22 mouse cellular contexts compared by ENCODE assay signal in the genomic region with DNA sequence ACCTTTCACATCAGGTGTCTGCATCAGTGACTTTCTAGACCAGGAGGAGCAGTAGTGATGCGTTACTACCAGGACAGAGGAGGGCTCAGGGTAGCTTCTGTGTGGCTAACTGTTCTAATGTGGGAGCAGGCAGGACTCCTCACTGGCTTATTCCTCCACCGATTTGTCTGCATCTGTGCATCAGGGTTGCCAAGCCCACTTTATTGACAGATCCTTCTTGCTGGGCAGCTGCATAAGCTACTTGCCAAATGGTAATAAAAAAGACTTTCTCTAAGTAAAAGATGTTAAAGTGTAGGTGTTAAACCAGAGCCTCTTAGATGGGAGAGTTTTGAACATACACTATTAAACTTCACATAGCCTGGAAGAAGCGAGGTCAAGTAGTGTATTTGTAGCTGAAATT.
"Had no signal": no experiment of that assay in that cellular context is flagged by ENCODE, and none has a peak within 500 bp of the region (broad histone marks: within the 10 kb centered on the region; RNA-seq: fewer than 3 reads in every experiment).

No protein-coding gene starts in this region.

- H3K4me2 ChIP-seq: kidney, embryonic 15.5 days; limb, embryonic 12.5 days; liver, embryonic 12.5 days; liver, embryonic 15.5 days; lung, embryonic 15.5 days; midbrain, embryonic 13.5 days had no signal

- H3K36me3 ChIP-seq: kidney, embryonic 15.5 days; liver, embryonic 15.5 days; lung, embryonic 15.5 days; midbrain, embryonic 13.5 days had no signal

- H3K27ac ChIP-seq: kidney, embryonic 15.5 days; limb, embryonic 12.5 days; liver, embryonic 15.5 days; lung, embryonic 15.5 days; midbrain, embryonic 10.5 days; midbrain, embryonic 13.5 days had no signal

- H3K27me3 ChIP-seq: kidney, embryonic 15.5 days; limb, embryonic 12.5 days; liver, embryonic 12.5 days; liver, embryonic 15.5 days; lung, embryonic 15.5 days; megakaryocyte, embryonic 14.5 days; midbrain, embryonic 13.5 days had no signal

- DNase-seq: kidney, adult 8-10 months; kidney, postnatal 10 days; kidney, postnatal 36 days; layer of hippocampus, adult 9-11 months; liver; lung, adult 18-20 months; lung, postnatal 10 days; lung, postnatal 36 days; right cerebral cortex, adult 18-20 months; right cerebral cortex, postnatal 14 days; right cerebral cortex, postnatal 4 days; thymus, adult 18-20 months; thymus, postnatal 14 days; thymus, postnatal 4 days had no signal

- H3K9ac ChIP-seq: kidney, embryonic 15.5 days; limb, embryonic 12.5 days; liver, embryonic 12.5 days; liver, embryonic 15.5 days; lung, embryonic 15.5 days; midbrain, embryonic 13.5 days had no signal

- H3K4me3 ChIP-seq: kidney, embryonic 15.5 days; limb, embryonic 12.5 days; liver, embryonic 12.5 days; liver, embryonic 15.5 days; lung, embryonic 15.5 days; megakaryocyte, embryonic 14.5 days; midbrain, embryonic 10.5 days; midbrain, embryonic 13.5 days had no signal
